Mouse (Mus musculus) CH12.LX (cell line): ENCODE data around the gene Cpb2.

ENCODE experiments used
- CTCF ChIP-seq, 2 experiments: IDR thresholded peaks in 1 of 2; conservative IDR thresholded peaks in 1 of 2; 2 replicates each; pipeline ENCODE4 v1.5.1; 2011 to 2012; ENCODE audit warnings: low read depth in 2 of 2, low read length in 2 of 2, improper control_type of control experiment in 1 of 2, inconsistent platforms in 1 of 2, mild to moderate bottlenecking in 1 of 2, moderate library complexity in 1 of 2
- SIN3A ChIP-seq: IDR thresholded peaks from 2 replicates; pipeline ENCODE4 v1.6.1; 2012; ENCODE audit warnings: low read length, improper control_type of control experiment, inconsistent platforms
- ZMIZ1 ChIP-seq: IDR thresholded peaks from 2 replicates; pipeline ENCODE4 v1.6.1; 2012; ENCODE audit warnings: low read depth, mild to moderate bottlenecking, inconsistent platforms, low read length, improper control_type of control experiment

- TF ChIP-seq SIN3A (no peak), ZMIZ1 (no peak), CTCF (conservative IDR thresholded peaks at IDR 0.05 in 1 of 2, IDR thresholded peaks at IDR 0.05 in 1 of 2; ENCODE audit: low read depth in 2 of 2, low read length in 2 of 2) (no peak)
Measured at GRCm38 (mm10) chr14:75238054-75238692, 3.9 kb upstream of the Cpb2 start.
